Mouse (Mus musculus) hematopoietic stem cell, adult 5-6 weeks (primary cell): Measurements from ENCODE around the gene Wwc1. TPM values are rescaled to one million over a fixed set of nuclear protein-coding genes. Genes with fewer than 3 reads are reported as not detected.
"Not testable (repeated sequence)": the region's sequence is repeated elsewhere in the genome, so short reads cannot be mapped to it uniquely, and the experiment has no call there.

Experiments used
- ATAC-seq, 2 experiments: fragments of 125-278 bp in 1 of 2; replicated peaks in 1 of 2; 2 replicates each; pipeline ENCODE4 v1.8.0; 2016 to 2017; ENCODE audit warnings: inconsistent platforms in 2 of 2, mild to moderate bottlenecking in 2 of 2, moderate number of reproducible peaks in 2 of 2, low read depth in 1 of 2, moderate TSS enrichment in 1 of 2; ENCODE audit not compliant: low FRiP score in 2 of 2, poor library complexity in 2 of 2, severe bottlenecking in 2 of 2, insufficient read depth in 1 of 2, low TSS enrichment in 1 of 2
- total RNA-seq: library from RNA; stranded (forward); fragments of 172-1452, 232-1000 nt; gene quantifications from 2 replicates; pipeline ENCODE4 v1.2.3, GENCODE M21; 2017

Wwc1 gene
- total RNA-seq, 1 experiment from 2014 or later = 0.05 TPM

GRCm38 (mm10) chr11:35834022-35834760 is 146.1 kb downstream of the Wwc1 start, which contains the start of gene Rars:
TSS of gene Rars (minus strand) at chr11:35834506.
- ATAC-seq = peak; percentile 87 to 91

- no peak for ATAC-seq
Measured at GRCm38 (mm10) chr11:35833270-35833669, 147.1 kb downstream of the Wwc1 start.

- ATAC-seq = no peak
Measured at GRCm38 (mm10) chr11:35832139-35832538, 148.2 kb downstream of the Wwc1 start.

GRCm38 (mm10) chr11:35827714-35828113 is 152.6 kb downstream of the Wwc1 start:
- peak; percentile 27 to 68; a peak in 2 of 4 replicates for ATAC-seq

GRCm38 (mm10) chr11:35816316-35816715 is 164.0 kb downstream of the Wwc1 start:
- ATAC-seq = no peak

GRCm38 (mm10) chr11:35811458-35811857 is 168.9 kb downstream of the Wwc1 start:
- no peak for ATAC-seq

- no peak for ATAC-seq
Measured at GRCm38 (mm10) chr11:35801332-35801731, 179.0 kb downstream of the Wwc1 start.

- peak; percentile 53 to 64; a peak in 2 of 4 replicates for ATAC-seq
Measured at GRCm38 (mm10) chr11:35798874-35799273, 181.5 kb downstream of the Wwc1 start, which contains the start of gene Fbll1. TSS of gene Fbll1 (minus strand) at chr11:35798884.

- peak in 1 of 2 experiments; percentile 23; a peak in 1 of 4 replicates for ATAC-seq
Measured at GRCm38 (mm10) chr11:35798495-35798820, 181.9 kb downstream of the Wwc1 start.

GRCm38 (mm10) chr11:35797751-35798494 is 182.4 kb downstream of the Wwc1 start:
- peak in 1 of 2 experiments; percentile 19; a peak in 1 of 4 replicates for ATAC-seq

- not testable (repeated sequence) for ATAC-seq
Measured at GRCm38 (mm10) chr11:35792800-35793199, 187.5 kb downstream of the Wwc1 start.

GRCm38 (mm10) chr11:35788443-35788842 is 191.9 kb downstream of the Wwc1 start:
- no peak for ATAC-seq

Other genes with a start within 250 kb of the Wwc1 start
- 45.0 and 46.2 TPM in 2 replicates for gene Pank3, start 211.0 kb downstream of the Wwc1 start, total RNA-seq
- gene Fbll1, start 181.6 kb downstream of the Wwc1 start, total RNA-seq = 0.15 TPM in 1 of 2 replicates, not detected in the other
- 97.1 and 102 TPM in 2 replicates for gene Rars, start 146.0 kb downstream of the Wwc1 start, total RNA-seq